Mouse (Mus musculus): ENCODE measurements around the gene Ddt. TPM values are rescaled to one million over a fixed set of nuclear protein-coding genes. Genes with fewer than 3 reads are reported as not detected.

The Ddt gene
- not detected in 2 replicates for polyA plus RNA-seq (2012; ENCODE audit: insufficient read depth, insufficient read length, low replicate concordance, missing spikeins)

- Histone ChIP-seq H3K4me1 (ENCODE audit: control insufficient read depth, insufficient read depth, low read length) (peaks cover 8% of the 10 kb centered on the region), H3K27ac (ENCODE audit: insufficient read depth, low read depth, low read length) (no peak within 1 kb of the TSS), H3K4me3 (ENCODE audit: insufficient read depth, low read depth, low read length) (peak within 1 kb of the TSS; percentile 69)
- TF ChIP-seq CTCF (IDR thresholded peaks at IDR 0.05; ENCODE audit: insufficient read depth, low read depth, low read length) (no peak), POLR2A (IDR thresholded peaks at IDR 0.05; ENCODE audit: insufficient read depth, low read depth, low read length) (no peak)
- WGBS, result under 1% methylated on average over 47 of the region's 47 CpGs
Observed at GRCm38 (mm10) chr10:75772795-75773664, at the start of gene Ddt. Ddt (minus strand) TSS chr10:75773414.

GRCm38 (mm10) chr10:75822443-75822842, 49.2 kb upstream of the Ddt start, which contains the start of gene Gstt4:
Gstt4 (minus strand) TSS chr10:75822543.
- TF ChIP-seq CTCF (IDR thresholded peaks at IDR 0.05; ENCODE audit: insufficient read depth, low read depth, low read length), result no peak
- no peak for TF ChIP-seq POLR2A (IDR thresholded peaks at IDR 0.05; ENCODE audit: insufficient read depth, low read depth, low read length)

GRCm38 (mm10) chr10:75819882-75820281, 46.7 kb upstream of the Ddt start:
- no peak overlapping the region for H3K27ac ChIP-seq (ENCODE audit: insufficient read depth, low read depth, low read length)
- H3K4me3 ChIP-seq (ENCODE audit: insufficient read depth, low read depth, low read length), result no peak overlapping the region
- H3K4me1 ChIP-seq (ENCODE audit: control insufficient read depth, insufficient read depth, low read length), result no peaks in the 10 kb centered on the region
- 83% methylated on average over 5 of the region's 5 CpGs for WGBS
- TF ChIP-seq CTCF (IDR thresholded peaks at IDR 0.05; ENCODE audit: insufficient read depth, low read depth, low read length) (no peak), POLR2A (IDR thresholded peaks at IDR 0.05; ENCODE audit: insufficient read depth, low read depth, low read length) (no peak)

More at GRCm38 (mm10) chr10:75822443-75822842, 49.2 kb upstream of the Ddt start, which contains the start of gene Gstt4:
- no peak within 1 kb of the TSS for H3K4me3 ChIP-seq (ENCODE audit: insufficient read depth, low read depth, low read length)
- H3K27ac ChIP-seq (ENCODE audit: insufficient read depth, low read depth, low read length), result no peak within 1 kb of the TSS
- WGBS, result 95% methylated on average over 2 of the region's 2 CpGs
- peaks cover 3% of the 10 kb centered on the region; the same call in 1 of the 2 replicates for H3K4me1 ChIP-seq (ENCODE audit: control insufficient read depth, insufficient read depth, low read length)

GRCm38 (mm10) chr10:75818641-75819040, 45.4 kb upstream of the Ddt start:
- TF ChIP-seq POLR2A (IDR thresholded peaks at IDR 0.05; ENCODE audit: insufficient read depth, low read depth, low read length) (no peak), CTCF (IDR thresholded peaks at IDR 0.05; ENCODE audit: insufficient read depth, low read depth, low read length) (no peak)
- Histone ChIP-seq H3K27ac (ENCODE audit: insufficient read depth, low read depth, low read length) (no peak overlapping the region), H3K4me3 (ENCODE audit: insufficient read depth, low read depth, low read length) (no peak overlapping the region), H3K4me1 (ENCODE audit: control insufficient read depth, insufficient read depth, low read length) (no peaks in the 10 kb centered on the region)
- WGBS, result 71% methylated on average over 10 of the region's 10 CpGs

GRCm38 (mm10) chr10:75804217-75804616, 31.0 kb upstream of the Ddt start:
- TF ChIP-seq POLR2A (IDR thresholded peaks at IDR 0.05; ENCODE audit: insufficient read depth, low read depth, low read length) (no peak), CTCF (IDR thresholded peaks at IDR 0.05; ENCODE audit: insufficient read depth, low read depth, low read length) (no peak)
- Histone ChIP-seq H3K27ac (ENCODE audit: insufficient read depth, low read depth, low read length) (no peak overlapping the region), H3K4me1 (ENCODE audit: control insufficient read depth, insufficient read depth, low read length) (no peaks in the 10 kb centered on the region), H3K4me3 (ENCODE audit: insufficient read depth, low read depth, low read length) (no peak overlapping the region)
- 85% methylated on average over 2 of the region's 2 CpGs for WGBS

- Histone ChIP-seq H3K4me1 (ENCODE audit: control insufficient read depth, insufficient read depth, low read length) (peaks cover 8% of the 10 kb centered on the region), H3K4me3 (ENCODE audit: insufficient read depth, low read depth, low read length) (peak within 1 kb of the TSS; percentile 33), H3K27ac (ENCODE audit: insufficient read depth, low read depth, low read length) (no peak within 1 kb of the TSS; the same call in 1 of the 2 replicates)
- WGBS, result 7% methylated on average over 18 of the region's 18 CpGs
- TF ChIP-seq CTCF (IDR thresholded peaks at IDR 0.05; ENCODE audit: insufficient read depth, low read depth, low read length) (no peak), POLR2A (IDR thresholded peaks at IDR 0.05; ENCODE audit: insufficient read depth, low read depth, low read length) (no peak)
Observed at GRCm38 (mm10) chr10:75798176-75798696, 25.0 kb upstream of the Ddt start, which contains the start of gene Gstt1. Gstt1 (minus strand) TSS chr10:75798584.

GRCm38 (mm10) chr10:75797619-75798175, 24.5 kb upstream of the Ddt start:
- H3K27ac ChIP-seq (ENCODE audit: insufficient read depth, low read depth, low read length), result no peak overlapping the region; the same call in 1 of the 2 replicates
- under 1% methylated on average over 12 of the region's 12 CpGs for WGBS
- H3K4me1 ChIP-seq (ENCODE audit: control insufficient read depth, insufficient read depth, low read length), result peaks cover 8% of the 10 kb centered on the region
- TF ChIP-seq CTCF (IDR thresholded peaks at IDR 0.05; ENCODE audit: insufficient read depth, low read depth, low read length) (no peak), POLR2A (IDR thresholded peaks at IDR 0.05; ENCODE audit: insufficient read depth, low read depth, low read length) (no peak)
- peak overlapping the region; percentile 33 for H3K4me3 ChIP-seq (ENCODE audit: insufficient read depth, low read depth, low read length)

GRCm38 (mm10) chr10:75796731-75797516, 23.7 kb upstream of the Ddt start:
- 48% methylated on average over 11 of the region's 11 CpGs for WGBS

More at GRCm38 (mm10) chr10:75796731-75797516, 23.7 kb upstream of the Ddt start:
- H3K27ac ChIP-seq (ENCODE audit: insufficient read depth, low read depth, low read length), result no peak overlapping the region
- H3K4me1 ChIP-seq (ENCODE audit: control insufficient read depth, insufficient read depth, low read length), result peaks cover 8% of the 10 kb centered on the region
- no peak overlapping the region for H3K4me3 ChIP-seq (ENCODE audit: insufficient read depth, low read depth, low read length)
- TF ChIP-seq CTCF (IDR thresholded peaks at IDR 0.05; ENCODE audit: insufficient read depth, low read depth, low read length) (no peak), POLR2A (IDR thresholded peaks at IDR 0.05; ENCODE audit: insufficient read depth, low read depth, low read length) (no peak)

Measured in olfactory bulb, adult 2 months (tissue).